Mouse (Mus musculus): ENCODE measurements around the gene Snrnp48.

Snrnp48 gene

DNA sequence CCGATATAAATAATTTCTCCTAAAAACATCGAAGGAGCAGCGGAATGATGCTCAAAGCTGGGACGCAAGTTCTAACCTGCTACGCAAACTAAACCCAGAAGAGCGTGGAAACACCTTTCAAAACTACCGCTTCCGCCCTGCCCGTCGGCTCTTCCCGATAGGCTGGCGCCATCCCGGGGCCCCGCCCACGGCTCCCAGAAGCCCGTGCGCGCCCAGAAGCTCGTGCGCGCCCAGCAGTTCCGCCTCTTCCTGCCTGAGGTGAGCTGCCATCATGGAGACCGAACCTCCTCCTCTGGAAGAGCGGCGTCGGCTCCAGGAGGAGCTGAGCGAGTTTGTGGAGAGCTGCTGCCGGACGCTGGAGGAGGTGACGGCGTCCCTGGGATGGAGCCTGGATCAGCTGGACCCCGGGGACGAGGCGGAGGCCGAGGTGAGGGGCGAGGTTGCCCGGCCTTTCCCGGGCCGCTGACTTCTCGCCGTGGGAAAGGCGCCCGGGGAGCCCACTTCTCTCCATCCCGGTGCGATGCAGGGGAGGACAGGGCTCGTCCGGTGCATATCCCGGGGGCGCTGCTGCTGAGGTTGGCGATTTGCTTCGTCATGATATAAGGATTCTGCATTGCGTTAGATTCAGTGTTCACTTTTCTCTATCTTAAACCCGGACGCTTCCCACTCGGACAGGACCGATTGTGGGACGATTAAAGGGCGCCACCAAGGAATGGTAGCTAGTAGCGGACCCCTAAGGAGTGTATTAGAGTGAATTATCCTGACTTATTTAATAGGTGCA, at the start of gene Snrnp48:
Gene Snrnp48, plus strand, starts transcription at position 237 of the 781 bp plus-strand sequence.
- DNase-seq, result peak; percentile 92

DNA sequence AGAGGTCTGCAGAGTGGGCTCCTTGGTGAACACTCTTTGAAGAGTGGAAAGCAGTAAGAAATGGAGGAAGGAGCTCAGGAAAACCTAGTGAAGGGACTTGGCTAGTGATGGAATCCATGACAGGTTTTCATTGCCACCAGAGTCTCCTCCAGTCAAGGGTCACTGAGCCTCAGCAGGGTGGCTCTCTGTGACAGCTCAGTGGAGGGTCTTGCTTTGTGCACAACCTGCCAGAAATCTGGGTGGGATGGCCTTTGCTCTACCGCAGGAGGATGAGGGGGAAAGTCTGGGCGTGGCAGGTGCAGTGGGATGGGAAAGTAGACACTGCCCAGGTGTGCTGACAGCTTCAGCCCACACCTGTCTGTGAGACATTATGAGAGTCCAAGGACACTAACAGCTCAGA, 49.2 kb upstream of the Snrnp48 start:
- DNase-seq, result no peak

DNA sequence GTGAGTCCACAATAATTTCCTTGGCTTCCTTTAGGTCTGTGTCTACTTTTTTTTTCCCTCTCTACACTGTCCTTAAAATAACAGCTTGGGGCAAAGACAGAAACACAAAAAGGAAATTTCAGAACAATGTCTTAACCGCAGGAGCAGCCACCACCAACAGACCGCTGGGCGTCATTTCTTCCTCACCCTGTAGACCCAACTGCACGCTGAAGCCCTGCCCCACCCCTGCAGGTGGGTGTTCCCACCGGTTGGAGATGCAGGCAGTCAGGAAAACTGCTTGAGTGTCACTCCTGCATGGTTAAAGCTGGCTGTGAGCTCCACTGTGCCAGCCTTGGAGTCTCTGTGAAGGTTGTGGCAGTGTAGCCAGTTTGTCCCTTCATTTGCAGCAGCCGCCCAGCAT, 47.1 kb upstream of the Snrnp48 start:
- DNase-seq, result no peak

DNA sequence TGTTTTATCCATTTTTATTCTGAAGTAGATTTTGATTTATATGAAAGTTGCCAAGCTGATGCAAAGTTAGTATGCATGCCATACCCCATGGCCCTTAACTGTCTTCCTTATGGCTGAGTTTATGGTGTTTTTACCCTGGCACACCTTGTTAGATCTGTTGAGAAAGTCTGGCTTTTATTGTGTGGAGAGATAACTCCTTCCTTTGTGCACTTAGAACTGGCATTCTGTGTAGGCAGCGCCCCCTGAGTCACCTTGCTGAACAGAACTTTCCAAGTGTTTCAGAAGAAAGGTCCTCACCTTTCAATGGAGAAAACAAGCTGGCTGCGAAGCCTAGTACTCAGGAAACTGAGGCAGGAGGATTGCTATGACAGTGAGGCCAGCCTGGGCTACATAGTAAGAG, 42.7 kb upstream of the Snrnp48 start:
- DNase-seq, result no peak

DNA sequence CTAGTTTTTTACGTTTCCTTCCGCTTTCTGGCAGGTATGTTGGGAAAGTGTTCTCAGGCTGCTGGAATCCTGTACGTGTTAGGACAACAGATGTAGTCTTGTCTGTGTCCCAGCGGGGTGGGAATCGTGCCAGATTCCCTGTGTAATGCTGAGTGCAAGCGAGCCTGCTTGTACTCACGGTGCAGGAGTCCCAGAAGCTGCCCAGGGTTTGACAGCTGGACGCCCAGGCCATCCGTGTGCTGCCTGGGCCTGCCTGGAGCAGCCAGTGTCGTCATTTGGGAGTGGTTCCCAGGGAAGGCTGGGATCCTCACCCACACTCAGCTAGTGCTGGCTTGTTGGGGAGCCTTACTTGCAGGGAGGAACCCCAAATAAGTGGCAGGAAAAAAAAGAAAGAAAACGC, 42.1 kb upstream of the Snrnp48 start:
- no peak for DNase-seq

DNA sequence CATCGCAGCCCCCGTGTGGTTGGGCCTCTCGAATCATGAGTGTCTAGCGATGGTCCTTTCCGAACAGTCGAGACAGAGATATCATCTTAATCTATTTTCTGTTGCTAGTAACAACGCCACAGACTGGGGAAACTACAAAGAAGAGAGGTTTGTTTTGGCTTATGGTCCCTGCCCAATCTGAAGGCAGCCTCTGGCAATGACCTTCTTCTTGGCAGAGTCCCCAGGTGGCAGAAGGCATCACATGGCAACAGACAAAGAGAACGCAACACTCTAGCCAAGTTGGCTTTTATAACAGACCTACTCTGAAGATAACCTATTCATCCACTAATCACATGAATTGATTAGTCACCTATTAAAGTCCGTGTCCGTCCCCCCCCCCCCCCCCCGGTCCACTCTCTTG, 39.8 kb upstream of the Snrnp48 start:
- DNase-seq, result no peak

DNA sequence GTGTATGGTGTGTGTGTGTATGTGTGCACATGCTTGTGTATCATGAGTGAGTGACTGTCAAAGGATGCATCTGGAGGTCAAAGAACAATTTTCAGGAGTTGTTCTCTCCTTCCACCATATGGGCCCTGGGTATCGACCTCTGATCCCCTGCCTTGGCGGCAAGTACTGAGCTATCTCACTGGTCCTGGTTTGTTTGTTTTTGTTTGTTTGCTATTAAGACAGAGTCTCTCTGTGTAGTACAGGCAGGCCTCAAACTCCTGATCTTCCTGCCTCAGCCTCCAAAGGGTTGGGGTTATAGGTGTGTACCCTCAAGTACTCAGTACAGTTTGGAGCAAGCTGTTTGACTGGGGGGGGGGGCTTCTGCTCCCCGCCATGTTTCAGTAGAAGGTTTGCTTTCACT, 37.7 kb upstream of the Snrnp48 start:
- DNase-seq, result no peak

DNA sequence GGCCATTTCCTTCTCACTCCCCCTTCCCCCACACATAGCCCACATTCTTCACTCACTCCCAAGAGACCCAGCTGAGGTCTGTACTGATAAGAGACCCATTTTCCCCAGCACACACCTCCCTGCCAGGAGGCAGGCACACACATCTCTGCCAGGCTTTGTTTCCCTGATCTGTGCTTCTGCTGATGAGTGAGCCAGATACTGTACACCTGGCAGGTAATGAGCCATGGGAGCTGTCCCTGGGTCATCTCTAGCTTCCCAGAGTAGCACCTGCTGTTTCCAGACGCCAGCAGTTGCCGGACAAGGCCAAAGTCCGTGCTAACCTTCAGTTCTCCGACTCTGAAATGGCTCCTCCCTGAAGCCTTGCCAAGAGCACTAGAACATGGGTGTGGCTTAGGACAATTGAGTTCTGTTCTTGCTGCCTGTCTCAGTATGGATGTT, 34.0 kb upstream of the Snrnp48 start:
- DNase-seq, result no peak

DNA sequence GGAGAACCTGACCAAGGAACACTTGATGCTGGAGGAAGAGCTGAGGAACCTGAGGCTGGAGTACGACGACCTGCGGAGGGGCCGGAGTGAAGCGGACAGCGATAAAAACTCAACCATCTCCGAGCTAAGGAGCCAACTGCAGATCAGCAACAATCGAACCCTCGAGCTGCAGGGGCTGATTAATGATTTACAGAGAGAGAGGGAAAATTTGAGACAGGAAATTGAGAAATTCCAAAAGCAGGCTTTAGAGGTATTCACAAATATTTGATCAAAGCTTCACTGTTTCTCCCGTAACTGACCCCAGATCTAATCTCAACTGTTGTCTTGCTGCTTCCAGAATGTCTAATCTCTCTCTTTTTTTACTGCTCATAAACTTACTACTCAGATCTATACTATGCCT, 11.3 kb upstream of the Snrnp48 start:
- no peak for DNase-seq

DNA sequence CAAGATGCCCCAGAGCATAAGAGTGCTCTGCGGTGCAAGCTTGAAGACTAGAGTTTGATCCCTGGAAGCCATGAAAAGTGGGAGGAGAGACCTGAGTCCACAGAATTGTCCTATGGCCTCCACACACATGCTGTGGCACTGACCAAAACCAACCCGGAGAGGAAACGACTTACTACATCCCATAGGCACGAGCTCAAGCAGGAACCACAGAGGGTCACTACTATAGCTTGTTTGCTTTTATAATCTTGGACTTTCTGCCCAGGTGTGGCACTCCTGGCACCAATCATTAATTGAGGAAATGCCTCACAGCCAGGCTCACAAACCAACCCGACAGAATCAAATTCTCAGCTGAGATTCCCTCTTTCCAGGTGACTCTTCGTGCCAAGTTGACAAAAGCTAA, 3.3 kb upstream of the Snrnp48 start:
- DNase-seq, result no peak

DNA sequence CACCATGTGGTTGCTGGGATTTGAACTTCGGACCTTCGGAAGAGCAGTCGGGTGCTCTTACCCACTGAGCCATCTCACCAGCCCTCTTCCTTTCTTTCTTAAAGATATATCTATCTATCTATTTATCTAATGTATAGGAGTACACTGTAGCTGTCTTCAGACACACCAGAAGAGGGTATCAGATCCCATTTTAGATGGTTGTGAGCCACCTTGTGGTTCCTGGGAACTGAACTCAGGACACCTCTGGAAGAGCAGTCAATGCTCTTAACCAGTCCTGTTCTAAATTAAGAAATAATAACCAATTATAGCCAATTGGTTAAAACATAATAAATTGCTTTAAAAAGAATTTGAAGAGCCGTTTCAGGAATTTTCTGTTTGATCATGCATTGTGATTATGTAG, 567 bp upstream of the Snrnp48 start:
- DNase-seq, result no peak

DNA sequence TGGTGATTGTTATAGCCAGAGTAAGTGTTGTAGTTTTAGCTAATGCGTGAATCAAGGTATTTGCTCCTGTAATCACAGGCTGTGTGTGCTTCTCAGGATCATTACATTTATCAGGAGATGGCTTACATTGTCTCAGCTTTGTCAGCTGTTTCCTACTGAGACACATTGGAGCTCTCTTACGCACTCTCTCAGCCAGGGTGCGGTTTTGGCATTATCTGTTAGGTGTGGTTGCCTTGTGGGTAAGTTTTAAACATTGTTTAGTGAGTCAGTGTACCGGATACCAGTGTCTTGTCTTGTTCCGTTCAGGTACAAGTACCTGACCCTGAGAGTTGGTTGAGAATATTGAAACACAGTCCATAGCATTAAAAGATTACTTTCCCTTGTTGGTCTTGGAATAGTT, 6.4 kb downstream of the Snrnp48 start:
- no peak for DNase-seq

DNA sequence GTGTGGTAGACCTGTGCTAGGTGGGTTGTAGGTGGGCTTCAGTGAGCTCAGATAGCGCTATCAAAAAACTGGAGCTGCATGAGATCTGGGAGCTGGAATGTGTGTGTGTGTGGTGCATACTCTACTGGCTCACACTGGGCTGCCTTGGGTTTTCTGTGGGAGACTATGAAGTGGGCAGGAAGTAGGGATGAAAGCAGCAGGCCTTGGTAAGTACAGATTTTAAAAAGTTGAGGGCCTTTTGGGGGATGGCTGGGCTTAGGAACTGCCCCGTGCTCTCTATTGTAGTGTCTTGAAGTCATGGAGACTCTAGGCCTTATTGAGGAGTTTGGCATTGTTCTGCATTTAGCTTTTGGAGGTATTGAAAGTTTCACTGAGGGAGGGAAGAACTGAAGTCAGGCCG, 13.9 kb downstream of the Snrnp48 start:
- DNase-seq, result no peak

DNA sequence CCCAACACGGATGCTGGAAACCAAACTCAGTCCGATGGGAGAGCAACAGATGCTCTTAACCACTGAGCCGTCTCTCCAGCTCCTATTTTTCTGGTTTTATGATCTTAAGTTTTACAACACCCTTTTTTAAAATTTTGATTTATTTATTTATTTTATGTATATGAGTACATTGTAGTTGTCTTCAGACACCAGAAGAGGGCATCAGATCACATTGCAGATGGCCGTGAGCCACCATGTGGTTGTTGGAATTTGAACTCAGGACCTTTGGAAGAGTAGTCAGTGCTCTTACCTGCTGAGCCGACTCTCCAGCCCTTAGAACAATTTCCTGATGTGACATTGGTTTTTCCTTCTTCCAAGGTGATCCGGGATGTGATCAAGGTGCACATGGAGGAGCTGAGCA, 15.6 kb downstream of the Snrnp48 start:
- no peak for DNase-seq

DNA sequence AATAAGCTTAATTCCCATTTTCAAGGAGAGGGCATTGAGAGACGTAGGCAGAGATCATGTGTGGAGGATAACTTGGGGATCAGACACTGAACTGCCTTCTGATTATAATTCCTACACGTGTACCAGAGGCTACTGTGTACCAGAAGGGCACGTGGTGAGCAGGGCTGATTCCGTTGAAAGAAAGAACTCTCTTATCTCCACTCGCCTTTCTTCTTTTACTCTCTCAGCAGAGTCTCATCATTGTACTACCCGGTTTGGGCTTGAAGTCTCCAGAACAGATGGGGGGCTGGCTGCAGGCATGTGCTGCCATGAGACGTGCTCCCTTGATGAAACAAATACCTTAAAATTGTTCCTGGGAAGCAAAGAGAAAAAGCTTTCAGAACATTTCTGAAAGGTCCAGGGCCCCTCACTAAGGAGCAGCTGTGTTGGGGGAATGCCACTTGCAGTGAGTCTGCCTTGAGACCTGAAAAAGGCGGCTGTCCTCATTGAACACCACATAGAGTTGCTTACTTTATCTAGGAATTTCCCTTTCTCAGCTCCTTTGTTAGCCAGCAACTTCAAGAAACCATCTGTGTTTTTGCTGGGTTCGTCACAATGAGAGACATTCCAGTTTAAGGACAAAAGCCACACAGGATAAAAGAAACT, 25.6 kb downstream of the Snrnp48 start:
- no peak for DNase-seq

DNA sequence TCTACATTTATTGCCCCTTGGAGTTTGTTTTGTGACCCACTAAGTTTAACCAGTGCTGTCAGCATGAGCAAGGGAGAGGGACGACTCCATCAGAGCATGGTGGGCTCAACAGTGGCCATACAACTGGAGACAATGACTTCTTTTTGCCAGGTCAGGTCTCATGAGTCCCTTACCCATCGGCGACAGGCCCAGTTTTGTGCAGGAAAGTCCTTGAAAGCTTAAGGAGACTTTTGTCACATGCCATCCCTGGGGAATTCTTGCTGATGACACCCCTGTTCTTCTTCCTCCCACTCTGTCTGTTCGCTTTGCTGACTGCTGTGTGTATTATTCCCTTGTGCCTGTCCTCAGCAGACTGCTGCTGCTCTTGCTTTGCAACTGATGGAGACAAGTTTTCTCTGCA, 27.7 kb downstream of the Snrnp48 start:
- no peak for DNase-seq

DNA sequence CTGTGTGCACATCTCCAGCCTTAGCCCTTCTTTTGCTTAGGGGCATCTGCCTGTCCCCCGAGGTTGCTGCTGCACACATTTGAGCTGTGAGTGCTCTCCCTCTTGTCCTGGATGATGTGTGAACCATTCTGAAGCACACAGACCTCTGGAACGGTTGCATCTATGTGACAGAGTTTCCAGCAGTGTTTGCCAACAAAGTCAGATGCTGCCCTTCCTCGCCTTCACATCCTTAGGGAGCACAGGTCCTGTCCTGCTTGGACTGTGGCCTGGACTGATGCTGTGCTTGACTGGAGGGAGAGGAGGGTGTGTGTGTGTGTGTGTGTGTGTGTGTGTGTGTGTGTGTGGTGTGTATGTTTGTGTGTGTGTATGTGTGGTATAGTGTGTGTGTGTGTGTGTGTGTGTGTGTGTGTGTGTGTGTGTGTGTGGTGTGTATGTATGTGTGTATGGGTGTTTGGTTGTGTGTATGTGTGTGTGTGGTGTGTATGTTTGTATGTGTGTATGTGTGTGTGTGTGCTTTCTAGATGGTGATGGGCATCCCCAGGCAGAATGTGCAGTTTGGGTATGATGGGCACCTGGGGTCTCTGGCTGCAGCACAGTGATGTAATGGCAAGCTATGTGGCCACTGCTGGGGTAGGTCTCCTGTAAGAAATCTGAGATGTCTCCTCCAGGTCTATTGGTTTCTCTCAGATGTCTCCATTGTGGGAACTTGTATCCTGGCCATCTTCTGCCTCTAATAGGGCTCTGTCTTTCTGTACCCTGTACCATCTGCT, 28.3 kb downstream of the Snrnp48 start:
- DNase-seq, result no peak

DNA sequence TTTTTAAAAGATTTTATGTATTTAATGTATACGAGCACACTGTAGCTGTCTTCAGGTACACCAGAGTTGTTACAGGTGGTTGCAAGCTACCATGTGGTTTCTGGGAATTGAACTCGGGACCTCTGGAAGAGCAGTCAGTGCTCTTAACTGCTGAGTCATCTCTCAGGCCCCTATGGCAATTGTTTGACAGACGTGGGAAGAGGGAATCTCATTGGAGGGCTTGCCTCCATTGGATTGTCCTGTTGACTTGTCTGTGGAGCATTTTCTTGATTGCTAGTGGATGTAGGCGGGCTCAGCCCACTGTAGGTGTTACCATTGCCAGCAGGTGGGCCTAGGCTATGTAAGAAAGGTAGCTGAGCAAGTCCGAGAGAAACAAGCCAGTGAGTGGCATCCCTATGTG, 29.9 kb downstream of the Snrnp48 start:
- DNase-seq, result no peak

DNA sequence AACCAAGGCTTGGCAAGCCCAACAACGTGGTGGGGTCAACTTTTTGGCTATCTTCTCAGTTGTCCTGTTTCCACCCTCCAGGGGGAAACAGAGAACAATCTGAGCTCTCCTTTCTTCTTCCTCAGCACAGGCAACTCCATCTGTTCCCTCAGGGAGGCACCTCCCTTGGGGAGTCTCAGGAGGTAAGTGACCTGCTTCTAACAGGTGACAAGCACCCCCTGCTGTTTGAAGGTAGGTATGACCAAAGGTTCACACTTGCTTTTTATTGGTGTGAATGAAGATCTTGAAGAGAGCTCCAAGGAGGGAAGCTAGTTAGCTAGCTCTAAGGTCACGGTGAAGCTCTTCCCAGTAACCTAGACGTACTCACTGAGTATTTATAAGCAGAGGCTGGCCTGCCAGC, 30.6 kb downstream of the Snrnp48 start:
- peak; percentile 16 for DNase-seq

DNA sequence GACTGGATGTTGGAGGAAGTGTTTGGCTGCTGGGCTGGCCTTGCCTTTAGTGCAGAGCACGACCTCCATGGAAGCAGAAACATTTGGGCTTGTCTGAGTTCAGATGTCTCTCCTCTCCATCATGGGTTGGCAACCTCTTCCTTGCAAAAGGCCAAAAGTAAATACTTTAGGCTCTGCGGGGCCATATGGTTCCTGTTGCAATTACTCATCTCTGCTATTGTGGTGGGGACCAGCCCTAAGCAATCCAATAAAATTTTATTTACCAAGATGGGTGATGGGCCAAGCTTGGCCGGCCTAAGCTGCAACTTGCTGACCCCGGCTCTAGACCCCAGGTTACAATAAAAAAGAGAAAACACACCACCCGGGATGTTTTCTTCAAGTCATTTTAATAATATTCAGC, 43.4 kb downstream of the Snrnp48 start:
- DNase-seq, result no peak

DNA sequence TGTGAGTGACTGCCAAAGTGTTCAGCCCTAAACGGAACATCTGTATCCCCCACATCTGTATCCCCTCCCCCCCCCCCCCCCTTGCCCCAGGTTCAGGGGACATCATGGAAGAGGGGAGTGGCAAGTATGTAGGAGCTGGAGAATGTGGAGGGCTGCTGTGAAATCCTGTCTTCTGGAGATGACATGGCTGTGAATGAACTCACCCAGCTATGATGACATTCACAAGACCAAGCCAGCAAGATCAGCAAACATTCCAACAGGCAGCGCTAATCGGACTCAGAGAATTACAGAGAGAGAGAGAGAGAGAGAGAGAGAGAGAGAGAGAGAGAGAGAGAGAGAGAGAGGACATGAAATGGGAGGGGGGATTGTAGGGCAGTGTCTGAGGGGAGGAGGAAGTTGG, 46.5 kb downstream of the Snrnp48 start:
- no peak for DNase-seq

DNA sequence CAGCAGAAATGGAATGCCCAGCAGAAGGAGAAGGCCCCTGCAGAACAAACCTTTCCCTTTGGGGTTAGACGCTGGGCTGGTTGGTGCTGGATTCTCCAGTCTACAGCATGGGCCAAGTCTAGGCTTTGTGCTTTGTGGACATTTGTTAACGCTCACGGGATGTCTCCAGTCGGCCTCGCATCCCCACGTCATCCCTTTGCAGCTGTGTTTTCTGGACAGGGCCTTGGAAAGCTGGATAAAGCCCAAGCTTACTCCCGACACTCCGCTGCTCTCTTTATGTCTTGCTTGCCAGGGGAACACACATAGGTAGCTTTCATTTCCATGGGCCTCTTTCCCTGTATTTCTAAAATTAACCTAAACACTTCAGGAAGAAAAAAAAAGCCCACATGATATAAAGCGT, 49.0 kb downstream of the Snrnp48 start:
- DNase-seq, result no peak

DNA sequence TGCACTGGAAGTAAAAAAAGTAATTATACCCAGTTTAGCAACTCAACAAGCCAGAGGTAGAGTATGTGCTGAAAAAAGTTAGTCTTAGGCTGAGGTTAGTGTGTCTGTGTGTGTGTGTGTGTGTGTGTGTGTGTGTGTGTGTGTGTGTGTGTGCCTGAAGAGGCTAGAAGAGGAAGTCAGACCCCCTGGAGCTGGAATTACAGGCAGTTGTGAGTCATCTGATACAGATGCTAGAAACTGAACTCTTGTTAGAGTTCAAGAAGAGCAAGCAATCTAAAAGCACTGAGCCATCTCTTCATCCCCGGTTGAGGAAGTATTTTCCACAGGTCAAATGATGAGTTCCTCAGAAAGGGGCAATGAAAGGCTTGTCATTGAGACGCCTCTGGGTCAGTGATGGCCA, 54.2 kb downstream of the Snrnp48 start:
- DNase-seq, result no peak

DNA sequence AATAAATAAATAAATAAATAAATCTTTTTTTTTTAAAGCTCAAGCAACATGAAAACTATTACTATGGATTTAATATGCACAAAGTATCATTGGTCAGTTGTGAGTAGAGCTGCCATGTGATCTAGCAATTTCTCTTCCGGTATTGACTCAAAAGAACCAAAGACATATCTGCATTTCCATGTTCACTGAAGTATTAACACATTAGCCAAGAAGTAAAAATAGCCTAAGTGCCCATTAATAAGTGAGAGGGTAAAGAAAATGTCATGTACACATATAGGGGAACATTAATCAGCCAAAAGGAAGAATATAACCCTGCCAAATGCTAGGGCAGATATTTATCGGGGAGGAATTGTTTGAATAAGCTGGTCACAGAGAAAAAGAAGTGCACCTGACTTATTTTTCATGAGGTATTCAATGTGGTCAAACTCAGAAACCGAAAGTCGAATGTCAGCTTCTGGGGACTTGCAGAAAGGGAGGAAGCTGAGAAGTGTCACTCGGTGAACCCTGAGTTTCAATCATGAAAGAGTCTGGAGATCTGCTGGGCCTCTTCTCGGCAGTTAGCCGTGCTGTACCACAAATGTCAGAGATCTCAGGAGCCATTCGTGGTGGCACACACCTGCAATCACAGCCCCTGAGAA, 64.4 kb downstream of the Snrnp48 start:
- DNase-seq, result no peak
